Mouse (Mus musculus) spleen, adult 2 months (tissue): ENCODE results near the gene Jmjd8.

ENCODE experiments used
- CTCF ChIP-seq: fragments of 200-500 bp; IDR thresholded peaks from 2 replicates; pipeline ENCODE4 v1.5.1; 2011; ENCODE audit warnings: mild to moderate bottlenecking, inconsistent platforms; ENCODE audit not compliant: insufficient read depth, insufficient read length, insufficient replicate concordance; ENCODE audit errors: extremely low read depth
- POLR2A ChIP-seq: fragments of 200-500 bp; IDR thresholded peaks from 2 replicates; pipeline ENCODE4 v1.6.1; 2011; ENCODE audit warnings: low read depth, low read length, inconsistent platforms

- no peak for TF ChIP-seq CTCF
- TF ChIP-seq POLR2A: no peak
Observed at GRCm38 (mm10) chr17:25838904-25839303, 10.2 kb downstream of the Jmjd8 start.
